Mouse (Mus musculus) erythroblast, embryonic 14.5 days (primary cell): ENCODE data around the gene Fgfrl1.

Experiments used
- GATA1 ChIP-seq: IDR thresholded peaks from 2 replicates; pipeline ENCODE4 v1.6.1; 2012; ENCODE audit warnings: low read length, inconsistent platforms, mixed read lengths
- TAL1 ChIP-seq: IDR thresholded peaks from 3 replicates; pipeline ENCODE4 v1.6.1; 2012; ENCODE audit warnings: low read length, inconsistent platforms, mixed read lengths

DNA sequence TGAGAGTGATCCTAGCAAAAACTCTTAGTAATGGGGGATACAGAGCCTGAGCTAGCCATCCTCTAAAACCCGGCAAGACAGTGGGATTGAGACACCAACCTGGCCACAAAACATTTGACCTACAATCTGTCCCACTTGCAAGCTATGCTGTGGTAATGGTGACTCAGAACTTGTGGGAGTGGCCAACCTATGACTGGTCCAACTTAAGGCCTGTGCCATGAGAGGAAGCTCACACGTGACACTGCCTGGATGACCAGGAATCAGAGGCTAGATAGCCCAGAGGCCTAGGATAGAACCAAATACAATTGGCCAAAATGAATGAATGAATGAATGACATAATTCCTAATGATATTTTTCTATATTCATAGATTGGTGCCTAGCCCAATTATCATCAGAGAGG is 49.7 kb downstream of the Fgfrl1 start:
- TF ChIP-seq GATA1 (no peak), TAL1 (no peak)
